Mouse (Mus musculus): ENCODE results near the gene Nudt9. TPM values are rescaled to one million over a fixed set of nuclear protein-coding genes. Genes with fewer than 3 reads are reported as not detected.

The Nudt9 gene
- polyA plus RNA-seq, 1 experiment from 2014 or later = 59.3 TPM

GRCm38 (mm10) chr5:104025245-104025854, 20.8 kb upstream of the Nudt9 start:
- ATAC-seq = no peak
- H3K9ac ChIP-seq (ENCODE audit: low read depth, low read length) = no peak overlapping the region
- H3K9me3 ChIP-seq (replicated peaks; ENCODE audit: control insufficient read depth, low read length, poor library complexity, severe bottlenecking) = no peaks in the 10 kb centered on the region
- no peak overlapping the region for H3K4me3 ChIP-seq (ENCODE audit: low read depth, low read length)
- WGBS = 45% methylated on average over 17 of the region's 17 CpGs
- no peak overlapping the region for H3K27ac ChIP-seq (ENCODE audit: low read length)
- H3K4me1 ChIP-seq (ENCODE audit: control insufficient read depth, insufficient read depth, low read length) = peaks cover 6% of the 10 kb centered on the region; the same call in 1 of the 2 replicates
- no peaks in the 10 kb centered on the region for H3K36me3 ChIP-seq (ENCODE audit: control insufficient read depth, insufficient read depth, low read length)
- 0 out of 2 replicates have a peak, but pooled peaks cover 4% of the 10 kb centered on the region for H3K27me3 ChIP-seq (ENCODE audit: control insufficient read depth, insufficient read depth, low read depth, low read length)
- H3K4me2 ChIP-seq (ENCODE audit: low read length) = no peak overlapping the region

- no peak overlapping the region for H3K27ac ChIP-seq (ENCODE audit: low read length)
- no peaks in the 10 kb centered on the region for H3K27me3 ChIP-seq (ENCODE audit: control insufficient read depth, insufficient read depth, low read depth, low read length)
- H3K4me2 ChIP-seq (ENCODE audit: low read length) = no peak overlapping the region
- 82% methylated on average over 2 of the region's 2 CpGs for WGBS
- H3K4me1 ChIP-seq (ENCODE audit: control insufficient read depth, insufficient read depth, low read length) = no peaks in the 10 kb centered on the region
- H3K4me3 ChIP-seq (ENCODE audit: low read depth, low read length) = no peak overlapping the region
- H3K9ac ChIP-seq (ENCODE audit: low read depth, low read length) = no peak overlapping the region
- no peak for ATAC-seq
- no peaks in the 10 kb centered on the region for H3K9me3 ChIP-seq (replicated peaks; ENCODE audit: control insufficient read depth, low read length, poor library complexity, severe bottlenecking)
- no peaks in the 10 kb centered on the region for H3K36me3 ChIP-seq (ENCODE audit: control insufficient read depth, insufficient read depth, low read length)
Observed at GRCm38 (mm10) chr5:104032434-104033097, 13.5 kb upstream of the Nudt9 start.

- Histone ChIP-seq H3K27me3 (ENCODE audit: control insufficient read depth, insufficient read depth, low read depth, low read length) (no peaks in the 10 kb centered on the region), H3K4me2 (ENCODE audit: low read length) (no peak overlapping the region), H3K27ac (ENCODE audit: low read length) (no peak overlapping the region), H3K9ac (ENCODE audit: low read depth, low read length) (no peak overlapping the region), H3K4me1 (ENCODE audit: control insufficient read depth, insufficient read depth, low read length) (no peaks in the 10 kb centered on the region), H3K4me3 (ENCODE audit: low read depth, low read length) (no peak overlapping the region), H3K9me3 (replicated peaks; ENCODE audit: control insufficient read depth, low read length, poor library complexity, severe bottlenecking) (no peaks in the 10 kb centered on the region), H3K36me3 (ENCODE audit: control insufficient read depth, insufficient read depth, low read length) (no peaks in the 10 kb centered on the region)
- ATAC-seq = no peak
Observed at GRCm38 (mm10) chr5:104035066-104035465, 11.0 kb upstream of the Nudt9 start.

GRCm38 (mm10) chr5:104035824-104036223, 10.3 kb upstream of the Nudt9 start:
- no peaks in the 10 kb centered on the region for H3K36me3 ChIP-seq (ENCODE audit: control insufficient read depth, insufficient read depth, low read length)
- no peaks in the 10 kb centered on the region for H3K9me3 ChIP-seq (replicated peaks; ENCODE audit: control insufficient read depth, low read length, poor library complexity, severe bottlenecking)
- no peaks in the 10 kb centered on the region for H3K4me1 ChIP-seq (ENCODE audit: control insufficient read depth, insufficient read depth, low read length)
- H3K27me3 ChIP-seq (ENCODE audit: control insufficient read depth, insufficient read depth, low read depth, low read length) = no peaks in the 10 kb centered on the region
- H3K4me3 ChIP-seq (ENCODE audit: low read depth, low read length) = no peak overlapping the region
- ATAC-seq = no peak
- H3K9ac ChIP-seq (ENCODE audit: low read depth, low read length) = no peak overlapping the region
- no peak overlapping the region for H3K27ac ChIP-seq (ENCODE audit: low read length)
- H3K4me2 ChIP-seq (ENCODE audit: low read length) = no peak overlapping the region
- WGBS = 46% methylated on average over 1 of the region's 1 CpGs

GRCm38 (mm10) chr5:104036686-104037085, 9.4 kb upstream of the Nudt9 start:
- WGBS = 91% methylated on average over 1 of the region's 1 CpGs

GRCm38 (mm10) chr5:104039154-104039932, 6.8 kb upstream of the Nudt9 start:
- WGBS = 74% methylated on average over 6 of the region's 6 CpGs
- H3K36me3 ChIP-seq (ENCODE audit: control insufficient read depth, insufficient read depth, low read length) = no peaks in the 10 kb centered on the region
- ATAC-seq = no peak
- H3K9ac ChIP-seq (ENCODE audit: low read depth, low read length) = no peak overlapping the region
- no peak overlapping the region for H3K4me2 ChIP-seq (ENCODE audit: low read length)
- H3K4me3 ChIP-seq (ENCODE audit: low read depth, low read length) = no peak overlapping the region
- no peak overlapping the region for H3K27ac ChIP-seq (ENCODE audit: low read length)
- no peaks in the 10 kb centered on the region for H3K4me1 ChIP-seq (ENCODE audit: control insufficient read depth, insufficient read depth, low read length)
- no peaks in the 10 kb centered on the region for H3K27me3 ChIP-seq (ENCODE audit: control insufficient read depth, insufficient read depth, low read depth, low read length)
- no peaks in the 10 kb centered on the region for H3K9me3 ChIP-seq (replicated peaks; ENCODE audit: control insufficient read depth, low read length, poor library complexity, severe bottlenecking)

More at GRCm38 (mm10) chr5:104036686-104037085, 9.4 kb upstream of the Nudt9 start:
- Histone ChIP-seq H3K27me3 (ENCODE audit: control insufficient read depth, insufficient read depth, low read depth, low read length) (no peaks in the 10 kb centered on the region), H3K9me3 (replicated peaks; ENCODE audit: control insufficient read depth, low read length, poor library complexity, severe bottlenecking) (no peaks in the 10 kb centered on the region), H3K36me3 (ENCODE audit: control insufficient read depth, insufficient read depth, low read length) (no peaks in the 10 kb centered on the region), H3K4me2 (ENCODE audit: low read length) (no peak overlapping the region), H3K4me3 (ENCODE audit: low read depth, low read length) (no peak overlapping the region), H3K27ac (ENCODE audit: low read length) (no peak overlapping the region), H3K9ac (ENCODE audit: low read depth, low read length) (no peak overlapping the region), H3K4me1 (ENCODE audit: control insufficient read depth, insufficient read depth, low read length) (no peaks in the 10 kb centered on the region)
- ATAC-seq = no peak

- no peak for ATAC-seq
- Histone ChIP-seq H3K4me1 (ENCODE audit: control insufficient read depth, insufficient read depth, low read length) (peaks cover 9% of the 10 kb centered on the region), H3K4me2 (ENCODE audit: low read length) (no peak overlapping the region), H3K27ac (ENCODE audit: low read length) (no peak overlapping the region), H3K4me3 (ENCODE audit: low read depth, low read length) (no peak overlapping the region), H3K27me3 (ENCODE audit: control insufficient read depth, insufficient read depth, low read depth, low read length) (no peaks in the 10 kb centered on the region), H3K9ac (ENCODE audit: low read depth, low read length) (no peak overlapping the region), H3K36me3 (ENCODE audit: control insufficient read depth, insufficient read depth, low read length) (no peaks in the 10 kb centered on the region), H3K9me3 (replicated peaks; ENCODE audit: control insufficient read depth, low read length, poor library complexity, severe bottlenecking) (no peaks in the 10 kb centered on the region)
- WGBS = 97% methylated on average over 2 of the region's 2 CpGs
Observed at GRCm38 (mm10) chr5:104042906-104043305, 3.2 kb upstream of the Nudt9 start.

GRCm38 (mm10) chr5:104043704-104044103, 2.4 kb upstream of the Nudt9 start:
- Histone ChIP-seq H3K27ac (ENCODE audit: low read length) (no peak overlapping the region), H3K9me3 (replicated peaks; ENCODE audit: control insufficient read depth, low read length, poor library complexity, severe bottlenecking) (no peaks in the 10 kb centered on the region), H3K4me2 (ENCODE audit: low read length) (no peak overlapping the region), H3K9ac (ENCODE audit: low read depth, low read length) (no peak overlapping the region), H3K36me3 (ENCODE audit: control insufficient read depth, insufficient read depth, low read length) (no peaks in the 10 kb centered on the region), H3K4me1 (ENCODE audit: control insufficient read depth, insufficient read depth, low read length) (peaks cover 14% of the 10 kb centered on the region), H3K27me3 (ENCODE audit: control insufficient read depth, insufficient read depth, low read depth, low read length) (no peaks in the 10 kb centered on the region), H3K4me3 (ENCODE audit: low read depth, low read length) (no peak overlapping the region)
- WGBS = 41% methylated on average over 2 of the region's 2 CpGs
- ATAC-seq = no peak

Data from midbrain, embryonic 16.5 days (tissue).